ENCODE assay signal across 9 mouse cellular contexts in genomic region chr8:105476628-105477413, GRCm38 (mm10). TPM values are rescaled to one million over a fixed set of nuclear protein-coding genes. Genes with fewer than 3 reads are reported as not detected.
A peak's percentile ranks its signal among the peaks of the same experiment; 100 is the strongest.
DNase-seq lines count a peak whose midpoint lies in the region; TF ChIP-seq lines count a peak whose summit lies in the region.
"Had no signal": no experiment of that assay in that cellular context is flagged by ENCODE, and none has a peak within 500 bp of the region (broad histone marks: within the 10 kb centered on the region; RNA-seq: fewer than 3 reads in every experiment).

No protein-coding gene starts in this region.

- H3K9me3 ChIP-seq in MEL (replicated peaks; ENCODE audit: insufficient read depth, low read length): no peaks in the 10 kb centered on the region
- H3K9me3 ChIP-seq: stomach, embryonic 15.5 days had no signal

- H3K36me3 ChIP-seq in MEL (ENCODE audit: control insufficient read depth in 1 of 2, insufficient read depth in 2 of 2, low read length in 2 of 2): no peaks in the 10 kb centered on the region

- no peak for TF ChIP-seq POLR2A in MEL (IDR thresholded peaks at IDR 0.05; ENCODE audit: control insufficient read depth in 1 of 2, insufficient read depth in 1 of 2, low read depth in 1 of 2, low read length in 2 of 2, poor library complexity in 1 of 2)

- DNase-seq in layer of hippocampus, postnatal 10 days (ENCODE audit: low spot score in 2 of 2): peak; percentile 55 to 70
- no peak for DNase-seq in layer of hippocampus, adult 9-10 months (ENCODE audit: low spot score)
- DNase-seq in MEL (ENCODE audit: low read depth, low spot score): no peak
- peak; percentile 85 for DNase-seq in cerebellum, adult 9-10 months
- peak; percentile 73 to 77 for DNase-seq in heart, postnatal 14 days
- peak; percentile 68 to 78 for DNase-seq in lung, adult 18-20 months
- peak; percentile 58 to 83 for DNase-seq in spleen, postnatal 4 days (ENCODE audit: low spot score in 2 of 2)
- no peak for DNase-seq in urinary bladder, adult 2 months (ENCODE audit: low spot score)

- no peak overlapping the region for H3K4me3 ChIP-seq in MEL (ENCODE audit: control insufficient read depth in 1 of 2, insufficient read depth in 1 of 2, low read depth in 2 of 2, low read length in 2 of 2)
- H3K4me3 ChIP-seq: stomach, embryonic 15.5 days had no signal

- intact Hi-C loops in heart, postnatal 14 days (cut with DNase I): loop anchor here (5.0 kb wide), 3 partner anchors 35 to 115 kb away; partner anchors contain the start of genes Kctd19 and Lrrc36

- no peaks in the 10 kb centered on the region for H3K4me1 ChIP-seq in MEL (ENCODE audit: control insufficient read depth in 1 of 2, insufficient read depth in 2 of 2, low read length in 2 of 2)

- peak in 2 of 3 experiments; percentile 54 to 64; a peak in 4 of 6 replicates for TF ChIP-seq CTCF in MEL (IDR thresholded peaks at IDR 0.05 in 2 of 3, conservative IDR thresholded peaks at IDR 0.05 in 1 of 3; ENCODE audit: control insufficient read depth in 1 of 3, insufficient read depth in 1 of 3, low read depth in 2 of 3, low read length in 3 of 3, poor library complexity in 1 of 3, severe bottlenecking in 1 of 3)

- H3K79me2 ChIP-seq in MEL (ENCODE audit: control insufficient read depth, insufficient read depth, low read length, poor library complexity): no peaks in the 10 kb centered on the region

- H3K27ac ChIP-seq in MEL (ENCODE audit: control insufficient read depth, low read depth, low read length): no peak overlapping the region
- H3K27ac ChIP-seq: stomach, embryonic 15.5 days had no signal

- TF ChIP-seq RAD21 in MEL (IDR thresholded peaks at IDR 0.05; ENCODE audit: low read depth, low read length): peak; percentile 28

- H3K27me3 ChIP-seq in MEL (ENCODE audit: control insufficient read depth in 1 of 2, insufficient read depth in 2 of 2, low read length in 2 of 2): no peaks in the 10 kb centered on the region

- TF ChIP-seq EP300 in MEL (IDR thresholded peaks at IDR 0.05; ENCODE audit: low read depth in 1 of 2, low read length in 2 of 2): no peak

- no peak overlapping the region for H3K9ac ChIP-seq in MEL (ENCODE audit: control insufficient read depth, low read depth, low read length, poor library complexity, severe bottlenecking)
- H3K9ac ChIP-seq: stomach, embryonic 15.5 days had no signal

TF ChIP-seq in MEL, 35 proteins besides CTCF, POLR2A, EP300 and RAD21:
- TF ChIP-seq CHD1 (IDR thresholded peaks at IDR 0.05; ENCODE audit: low read depth, low read length) (no peak), MYB (IDR thresholded peaks at IDR 0.05; ENCODE audit: low read depth, low read length) (no peak), SMC3 (IDR thresholded peaks at IDR 0.05; ENCODE audit: low read depth, low read length) (peak; percentile 52), POLR2AphosphoS5 (IDR thresholded peaks at IDR 0.05; ENCODE audit: borderline replicate concordance, low read depth, low read length) (no peak)
TF ChIP-seq in MEL: peak in this region for 1.

RNA-seq across cellular contexts. Expression of gene Tppp3, which starts 5.5 kb away (rescaled TPM):
- 10 to 100 TPM; 34.5 to 40.0 TPM for total RNA-seq in layer of hippocampus, postnatal 10 days (2021)
- total RNA-seq in MEL (2012; rRNA removed): 0.42 and 0.81 TPM in 2 replicates
- 1 to 10 TPM in 1 of 2 experiments, not detected in 1; 1.7 TPM for polyA plus RNA-seq in MEL (2012; ENCODE audit: insufficient read depth in 1 of 2, insufficient read length in 2 of 2, low read depth in 1 of 2, low replicate concordance in 2 of 2, missing spikeins in 1 of 2)
- 10 to 100 TPM; 47.7 to 50.1 TPM for total RNA-seq in heart, postnatal 14 days (2021)
- 84.1 and 93.7 TPM in 2 replicates for polyA plus RNA-seq in urinary bladder, adult 2 months (2012; rRNA removed)

RNA-seq across cellular contexts. Expression of gene Zdhhc1, which starts 19.9 kb away (rescaled TPM):
- total RNA-seq in layer of hippocampus, postnatal 10 days (2021): 10 to 100 TPM; 17.5 to 20.4 TPM
- total RNA-seq in MEL (2012; rRNA removed): 4.7 and 4.9 TPM in 2 replicates
- polyA plus RNA-seq in MEL (2012; ENCODE audit: insufficient read depth in 1 of 2, insufficient read length in 2 of 2, low read depth in 1 of 2, low replicate concordance in 2 of 2, missing spikeins in 1 of 2): 10 to 100 TPM in 1 of 2 experiments, not detected in 1; 11.5 TPM
- 10 to 100 TPM; 14.9 to 16.3 TPM for total RNA-seq in heart, postnatal 14 days (2021)
- polyA plus RNA-seq in urinary bladder, adult 2 months (2012; rRNA removed): 56.7 and 64.7 TPM in 2 replicates

RNA-seq across cellular contexts. Expression of gene Hsd11b2, which starts 41.7 kb away (rescaled TPM):
- total RNA-seq in layer of hippocampus, postnatal 10 days (2021): under 1 TPM in 1 of 2 experiments, not detected in 1; 0.18 TPM
- total RNA-seq in MEL (2012; rRNA removed): 0.27 TPM in 1 of 2 replicates, not detected in the other
- polyA plus RNA-seq in MEL (2012; ENCODE audit: insufficient read depth in 1 of 2, insufficient read length in 2 of 2, low read depth in 1 of 2, low replicate concordance in 2 of 2, missing spikeins in 1 of 2): 1 to 10 TPM in 1 of 2 experiments, not detected in 1; 2.1 TPM
- 1 to 10 TPM in 1 of 2 experiments, under 1 TPM in 1; 0.53 to 1.0 TPM for total RNA-seq in heart, postnatal 14 days (2021)
- 0.49 and 0.52 TPM in 2 replicates for polyA plus RNA-seq in urinary bladder, adult 2 months (2012; rRNA removed)

Comparison
In these comparisons a context has a peak if more than half of its experiments do, and no peak if none do; other contexts are left out.
1. DNase-seq: peak in layer of hippocampus, postnatal 10 days (2 of 2), cerebellum, adult 9-10 months (single experiment), heart, postnatal 14 days (2 of 2), lung, adult 18-20 months (2 of 2) and spleen, postnatal 4 days (2 of 2); none in layer of hippocampus, adult 9-10 months (single experiment), MEL (single experiment) and urinary bladder, adult 2 months (single experiment).
2. RNA of gene Tppp3, which starts 5.5 kb away (total RNA-seq): 47.7 to 50.1 TPM in heart, postnatal 14 days and 34.5 to 40.0 TPM in layer of hippocampus, postnatal 10 days; 0.42 to 0.81 TPM in MEL; every median in the first group is over 10 times any median in the second.